Mouse (Mus musculus): ENCODE results near the gene Zfp558. TPM values are rescaled to one million over a fixed set of nuclear protein-coding genes. Genes with fewer than 3 reads are reported as not detected.
"Not testable (repeated sequence)": the region's sequence is repeated elsewhere in the genome, so short reads cannot be mapped to it uniquely, and the experiment has no call there.

Zfp558 gene
- total RNA-seq (2022): 1 to 10 TPM; 1.0 to 1.5 (median 1.2) TPM

DNA sequence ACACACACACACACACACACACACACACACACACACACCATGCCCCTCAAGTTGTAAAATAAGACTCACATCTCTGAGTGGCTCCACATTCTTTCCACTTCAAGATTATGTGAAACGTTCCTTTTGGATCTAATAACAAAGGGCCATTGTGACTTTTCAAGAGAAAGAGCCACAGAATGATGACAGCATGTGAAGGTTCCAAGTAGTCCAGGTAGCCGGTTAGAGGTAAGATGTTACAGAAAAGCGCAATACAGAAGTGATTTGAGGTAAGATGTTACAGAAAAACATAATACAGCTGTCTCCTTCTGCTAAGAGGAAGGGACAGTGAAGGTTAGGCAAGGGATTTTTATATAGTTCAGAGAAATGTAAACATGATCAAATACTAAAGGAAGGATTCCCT is at the start of gene Zfp558, which contains the start of gene Mbd3l1:
Gene Zfp558 (minus strand): TSS at position 101 of the 400 bp plus-strand sequence.
Gene Mbd3l1 (plus strand): TSS at position 192 of the 400 bp plus-strand sequence.
- DNase-seq (ENCODE audit: low spot score in 2 of 2): no peak

DNA sequence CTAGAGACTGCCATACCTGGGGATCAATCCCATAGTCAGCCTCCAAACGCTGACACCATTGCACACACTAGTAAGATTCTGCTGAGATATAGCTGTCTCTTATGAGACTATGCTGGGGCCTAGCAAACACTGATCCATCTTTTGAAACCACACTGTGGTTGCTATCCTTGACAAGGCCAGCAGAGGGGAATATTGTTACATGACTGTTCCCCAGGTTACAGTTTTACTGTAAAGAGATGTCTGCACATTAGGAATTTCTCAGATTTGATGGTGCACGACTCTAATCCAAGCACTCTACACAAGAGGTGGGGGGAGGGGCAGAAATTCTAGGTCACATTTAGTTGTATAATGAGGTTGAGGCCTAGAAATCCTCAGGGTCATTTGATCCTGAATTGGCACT is 30.0 kb upstream of the Zfp558 start:
- DNase-seq (ENCODE audit: low spot score in 2 of 2): no peak

DNA sequence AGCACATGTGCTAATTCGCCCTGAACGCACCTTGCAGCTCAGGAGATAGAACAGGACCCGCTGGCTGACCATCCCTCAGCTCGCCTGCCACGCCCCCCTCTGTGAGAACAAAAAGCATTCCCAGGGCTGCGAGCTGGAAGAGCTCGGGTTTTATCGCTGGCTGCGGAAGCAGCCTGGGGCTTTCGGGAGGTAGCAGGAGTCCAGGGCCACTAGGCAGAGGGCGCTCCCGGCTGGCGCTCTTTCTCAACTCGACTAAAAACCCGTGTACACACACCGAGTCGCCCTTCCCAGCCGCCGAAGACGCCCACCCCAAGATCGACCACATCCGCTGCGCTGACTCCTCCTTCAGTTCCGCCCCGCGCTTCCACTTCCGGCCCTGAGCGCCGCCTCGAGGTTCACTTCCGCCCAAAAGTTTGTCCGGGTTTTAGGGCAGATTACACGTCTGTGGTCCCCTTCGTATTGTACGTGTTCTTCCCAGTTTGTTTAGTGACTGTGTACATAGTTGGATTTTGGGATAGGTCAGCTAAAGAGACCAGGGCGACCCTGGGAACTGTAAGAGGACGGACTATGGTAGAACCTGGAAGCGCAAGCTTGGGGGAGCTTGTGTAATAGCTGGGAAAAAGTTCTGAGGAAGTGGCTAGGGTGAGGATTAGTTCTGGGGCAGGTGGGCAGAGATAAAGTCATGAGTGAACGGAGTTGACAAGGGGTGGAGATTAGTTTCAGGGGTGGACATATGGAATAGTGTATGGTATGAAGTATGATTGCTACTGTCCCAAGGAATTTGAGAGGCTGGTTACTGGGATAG is 4.5 kb downstream of the Zfp558 start:
- DNase-seq (ENCODE audit: low spot score in 2 of 2): peak; percentile 14 to 27

DNA sequence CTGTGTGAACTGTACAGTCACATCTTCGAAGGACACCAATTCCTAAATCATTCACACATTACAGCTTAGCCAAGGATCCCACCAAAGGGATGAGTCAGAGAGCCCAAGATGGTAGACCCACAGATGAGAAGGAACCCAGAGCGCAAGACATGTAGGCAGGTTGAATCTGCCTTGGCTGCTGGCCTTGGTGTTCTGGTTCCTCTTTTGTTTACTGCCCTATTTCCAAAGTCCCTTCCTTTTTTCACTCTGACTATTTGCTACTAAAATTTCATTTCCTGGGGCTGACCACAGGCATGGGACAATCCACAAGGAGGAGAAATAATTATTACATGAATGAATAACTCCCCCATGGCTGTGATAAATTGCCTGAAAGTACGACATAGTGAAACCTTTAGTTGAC is 10.1 kb downstream of the Zfp558 start:
- no peak for DNase-seq (ENCODE audit: low spot score in 2 of 2)

DNA sequence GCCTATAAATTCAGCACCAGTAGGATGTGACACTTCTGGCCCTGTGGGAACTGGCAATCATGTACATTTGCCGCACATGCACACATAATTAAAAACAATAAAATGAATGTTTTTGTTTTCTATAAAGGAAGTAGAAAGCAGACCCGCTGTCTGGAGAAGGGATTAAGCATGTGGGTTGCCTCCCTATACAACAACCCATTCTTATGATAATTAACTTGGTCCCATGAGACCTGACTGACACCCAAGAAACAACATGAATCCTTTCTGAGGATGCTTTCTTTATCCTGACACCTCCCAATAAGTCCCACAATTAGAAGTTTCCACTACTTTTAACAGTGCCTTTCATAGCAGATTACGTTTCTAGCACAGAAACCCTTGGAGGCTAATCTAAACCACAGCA is 10.7 kb downstream of the Zfp558 start:
- DNase-seq (ENCODE audit: low spot score in 2 of 2): no peak

DNA sequence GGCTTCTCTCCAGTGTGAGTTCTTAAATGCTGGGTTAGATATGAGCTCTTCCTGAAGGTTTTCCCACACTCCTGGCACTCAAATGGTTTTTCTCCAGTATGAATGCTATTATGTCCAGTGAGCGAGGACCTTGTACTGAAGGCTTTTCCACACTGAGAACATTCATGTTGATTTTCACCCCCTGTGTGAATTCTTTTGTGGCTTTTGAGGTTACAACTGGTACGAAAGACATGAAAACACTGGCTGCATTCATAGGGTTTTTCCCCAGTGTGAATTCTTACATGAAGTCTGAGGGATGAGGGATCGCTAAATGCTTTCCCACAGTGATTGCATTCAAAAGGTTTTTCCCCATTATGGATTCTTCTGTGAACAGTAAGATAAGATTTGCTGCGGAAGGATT is 21.5 kb downstream of the Zfp558 start:
- no peak for DNase-seq (ENCODE audit: low spot score in 2 of 2)

DNA sequence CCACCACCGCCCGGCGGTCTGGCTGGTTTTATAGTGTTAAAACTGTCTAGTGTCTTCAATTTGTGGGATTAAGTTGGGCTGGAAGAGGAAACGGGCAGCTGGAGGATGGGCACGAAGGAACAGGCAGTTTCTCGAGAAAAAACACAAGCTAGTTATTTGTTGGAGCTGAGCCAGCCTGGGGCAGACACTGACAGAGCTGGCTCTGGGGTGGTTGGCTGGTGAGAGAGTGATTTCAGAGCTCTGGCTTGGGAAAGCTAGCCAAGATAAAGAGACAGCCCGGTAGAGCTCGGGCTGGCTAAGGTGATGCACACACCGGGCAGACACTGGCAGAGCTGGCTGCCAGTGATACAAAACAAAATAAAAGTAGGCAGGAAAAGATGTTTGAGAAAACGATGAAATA is 46.4 kb downstream of the Zfp558 start:
- no peak for DNase-seq (ENCODE audit: low spot score in 2 of 2)

DNA sequence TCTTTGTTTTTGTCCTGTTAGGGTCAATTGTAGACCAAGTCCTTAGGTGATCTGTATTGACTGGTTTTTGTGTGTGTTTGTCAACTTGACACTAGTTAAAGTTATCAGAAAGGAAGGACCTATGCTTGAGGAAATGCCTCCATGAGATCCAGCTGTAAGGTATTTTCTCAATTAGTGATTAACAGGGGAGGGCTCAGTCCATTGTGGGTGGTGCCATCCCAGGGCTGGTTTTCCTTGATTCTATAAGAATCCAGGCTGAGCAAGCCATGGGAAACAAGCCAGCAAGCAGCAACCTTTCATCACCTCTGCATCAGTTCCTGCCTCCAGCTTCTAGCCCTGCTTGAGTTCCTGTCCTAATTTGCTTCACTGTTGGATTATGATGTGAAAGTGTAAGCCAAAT is 47.7 kb downstream of the Zfp558 start, which contains the start of gene Mbd3l2:
Gene Mbd3l2 (plus strand): TSS at position 301 of the 400 bp plus-strand sequence.
- no peak for DNase-seq (ENCODE audit: low spot score in 2 of 2)

DNA sequence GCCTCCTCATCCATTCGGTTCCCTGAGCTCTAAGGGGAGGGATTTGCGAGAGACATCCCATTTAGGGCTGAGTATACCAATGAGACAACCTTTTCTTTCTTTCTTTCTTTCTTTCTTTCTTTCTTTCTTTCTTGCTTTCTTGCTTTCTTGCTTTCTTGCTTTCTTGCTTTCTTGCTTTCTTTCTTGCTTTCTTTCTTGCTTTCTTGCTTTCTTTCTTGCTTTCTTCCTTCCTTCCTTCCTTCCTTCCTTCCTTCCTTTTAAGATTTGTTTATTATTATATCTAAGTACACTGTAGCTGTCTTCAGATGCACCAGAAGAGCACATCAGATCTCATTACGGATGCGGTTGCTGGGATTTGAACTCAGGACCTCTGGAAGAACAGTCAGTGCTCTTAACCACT is 65.7 kb downstream of the Zfp558 start:
- DNase-seq (ENCODE audit: low spot score in 2 of 2): not testable (repeated sequence)

Small RNA genes within 50 kb of the gene (microRNA-seq; reads per million reads assigned to microRNA genes)
- not detected for gene Gm22854

Other genes with a start within 250 kb of the Zfp558 start
- 10 to 100 TPM; 43.7 to 54.3 (median 49.3) TPM for gene Chordc1, start 186.1 kb downstream of the Zfp558 start, total RNA-seq (2022)
- 1 to 10 TPM; 1.5 to 3.4 (median 2.4) TPM for gene Naalad2, start 75.3 kb downstream of the Zfp558 start, total RNA-seq (2022)
- gene Ubtfl1, start 73.8 kb downstream of the Zfp558 start, total RNA-seq (2022): not detected
- not detected for gene Mbd3l2, start 47.6 kb downstream of the Zfp558 start, total RNA-seq (2022)
- not detected for gene Mbd3l1, start 91 bp upstream of the Zfp558 start, total RNA-seq (2022)
- under 1 TPM in 2 of 4 experiments, not detected in 2; under 0.01 to 0.19 TPM for gene Muc16, start 196.3 kb upstream of the Zfp558 start, total RNA-seq (2022)

Measured in gastrocnemius, adult 8-10 months (tissue).